Mouse (Mus musculus) ES-E14 (cell line): ENCODE data around the gene Cyp2w1. TPM values are rescaled to one million over a fixed set of nuclear protein-coding genes. Genes with fewer than 3 reads are reported as not detected.
A peak's percentile ranks its signal among the peaks of the same experiment; 100 is the strongest.

Experiments used
- DNase-seq: peaks from one replicate; pipeline ENCODE4 v3.0.0-alpha.2; 2013; ENCODE audit warnings: low read depth, low spot score
- H3K27ac ChIP-seq: 2 replicates; pipeline ENCODE4 v1.5.1; 2012; ENCODE audit warnings: low read depth, mild to moderate bottlenecking, low read length, moderate library complexity, mixed read lengths; ENCODE audit not compliant: poor library complexity, insufficient read depth, severe bottlenecking
- H3K36me3 ChIP-seq: 2 replicates; pipeline ENCODE4 v1.6.1; 2012; ENCODE audit warnings: mild to moderate bottlenecking, low read length, moderate library complexity, mixed read lengths; ENCODE audit not compliant: control insufficient read depth, poor library complexity, insufficient read depth, severe bottlenecking
- H3K4me1 ChIP-seq, 2 experiments: fragments of 150-350 bp in 1 of 2; sonication (generic) in 1 of 2; 2 replicates each; pipeline ENCODE4 v1.6.1; 2012; ENCODE audit warnings: low read length in 2 of 2, mild to moderate bottlenecking in 1 of 2, mixed read lengths in 1 of 2; ENCODE audit not compliant: control insufficient read depth in 2 of 2, insufficient read depth in 2 of 2, poor library complexity in 1 of 2
- H3K4me3 ChIP-seq, 2 experiments: fragments of 150-350 bp in 1 of 2; sonication (generic) in 1 of 2; 2 replicates each; pipeline ENCODE4 v1.5.1; 2012; ENCODE audit warnings: low read length in 2 of 2, low read depth in 1 of 2, mild to moderate bottlenecking in 1 of 2, mixed read lengths in 1 of 2; ENCODE audit not compliant: insufficient read depth in 1 of 2, poor library complexity in 1 of 2, severe bottlenecking in 1 of 2
- H3K9ac ChIP-seq: 2 replicates; pipeline ENCODE4 v1.6.1; 2012; ENCODE audit warnings: low read depth, mild to moderate bottlenecking, low read length, mixed read lengths; ENCODE audit not compliant: poor library complexity, insufficient read depth, severe bottlenecking
- H3K9me3 ChIP-seq: fragments of 150-350 bp; sonication (generic); 2 replicates; pipeline ENCODE4 v1.6.1; 2012; ENCODE audit warnings: low read depth, mild to moderate bottlenecking, low read length; ENCODE audit not compliant: control insufficient read depth, insufficient read depth
- CHD2 ChIP-seq: IDR thresholded peaks from 2 replicates; pipeline ENCODE4 v1.6.1; 2014; ENCODE audit warnings: mild to moderate bottlenecking, low read depth, low read length, inconsistent platforms
- HCFC1 ChIP-seq: IDR thresholded peaks from 2 replicates; pipeline ENCODE4 v1.6.1; 2012; ENCODE audit warnings: low read length, inconsistent platforms, borderline replicate concordance; ENCODE audit not compliant: insufficient read depth
- MAFK ChIP-seq: IDR thresholded peaks from 2 replicates; pipeline ENCODE4 v1.6.1; 2014; ENCODE audit warnings: mild to moderate bottlenecking, low read depth, low read length, inconsistent platforms; ENCODE audit not compliant: insufficient read depth
- ZC3H11A ChIP-seq: IDR thresholded peaks from 2 replicates; pipeline ENCODE4 v1.6.1; 2012; ENCODE audit warnings: low read depth, mild to moderate bottlenecking, inconsistent platforms, low read length, borderline replicate concordance
- ZNF384 ChIP-seq: IDR thresholded peaks from 2 replicates; pipeline ENCODE4 v1.6.1; 2012; ENCODE audit warnings: low read depth, low read length, inconsistent platforms
- in situ Hi-C, 2 experiments: fragments of 600-800 bp; cut with MboI; formaldehyde crosslinking; loops; one replicate each; pipeline ENCODE4 v1.15.1; 2025; ENCODE audit warnings: low sequenced_read_pairs in 2 of 2, inconsistent platforms in 1 of 2; ENCODE audit not compliant: unreplicated experiment in 2 of 2
- total RNA-seq: library from RNA; depleted of rRNA; stranded (reverse); fragments of 300-350 nt; gene quantifications from 2 replicates; pipeline ENCODE4 v1.2.3, GENCODE M21; 2012

The Cyp2w1 gene
- total RNA-seq, 1 experiment = not detected

DNA sequence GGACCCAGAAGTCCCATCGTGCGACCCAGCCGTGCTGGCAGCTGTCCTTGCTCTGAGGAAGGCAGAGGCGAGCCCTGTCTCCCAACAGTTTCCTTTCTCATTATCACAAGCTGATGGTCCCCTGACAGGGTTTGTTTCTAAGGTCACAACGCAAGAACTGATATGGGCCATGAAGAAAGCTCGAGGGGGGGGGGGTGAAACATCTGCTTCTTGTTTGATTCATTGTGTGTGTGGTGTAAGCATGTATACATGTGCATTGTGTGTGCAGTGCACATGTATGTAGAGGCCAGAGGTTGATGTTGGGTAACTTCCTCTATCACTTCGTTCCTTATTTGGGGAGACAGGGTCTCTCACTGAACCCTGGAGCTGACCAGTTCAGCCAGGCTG is 24.8 kb upstream of the Cyp2w1 start:
- H3K9me3 ChIP-seq = no peaks in the 10 kb centered on the region
- in situ Hi-C loops = no loop called here
- peaks cover 0 to 11% of the 10 kb centered on the region in 2 experiments; a peak in 2 of 4 replicates for H3K4me1 ChIP-seq
- H3K36me3 ChIP-seq = no peaks in the 10 kb centered on the region
- TF ChIP-seq CHD2 = no peak
- TF ChIP-seq MAFK = no peak
- no peak for TF ChIP-seq HCFC1
- TF ChIP-seq ZC3H11A = no peak
- no peak for TF ChIP-seq ZNF384
- H3K27ac ChIP-seq = no peak overlapping the region
- no peak overlapping the region for H3K9ac ChIP-seq
- no peak overlapping the region for H3K4me3 ChIP-seq
- DNase-seq = no peak

- Histone ChIP-seq H3K27ac (no peak overlapping the region), H3K36me3 (no peaks in the 10 kb centered on the region), H3K9ac (no peak overlapping the region), H3K4me3 (no peak overlapping the region), H3K4me1 (peaks cover 0 to 11% of the 10 kb centered on the region in 2 experiments; a peak in 2 of 4 replicates), H3K9me3 (no peaks in the 10 kb centered on the region)
- TF ChIP-seq HCFC1 (no peak), CHD2 (no peak), ZNF384 (no peak), MAFK (no peak), ZC3H11A (no peak)
- DNase-seq = no peak
- in situ Hi-C loops = no loop called here
Observed at GRCm38 (mm10) chr5:139330766-139331165, 21.7 kb upstream of the Cyp2w1 start.

- TF ChIP-seq ZNF384 = no peak
- no peak for TF ChIP-seq HCFC1
- no peak for TF ChIP-seq MAFK
- TF ChIP-seq ZC3H11A = no peak
- no peak for TF ChIP-seq CHD2
- no peak overlapping the region for H3K27ac ChIP-seq
- DNase-seq = peak; percentile 83
- no peak overlapping the region for H3K9ac ChIP-seq
- peaks cover 0 to 4% of the 10 kb centered on the region in 2 experiments; a peak in 2 of 4 replicates for H3K4me1 ChIP-seq
- in situ Hi-C loops = no loop called here
- no peaks in the 10 kb centered on the region for H3K9me3 ChIP-seq
- no peaks in the 10 kb centered on the region for H3K36me3 ChIP-seq
- H3K4me3 ChIP-seq = no peak overlapping the region
Observed at GRCm38 (mm10) chr5:139331742-139332141, 20.7 kb upstream of the Cyp2w1 start.

- H3K9me3 ChIP-seq = no peaks in the 10 kb centered on the region
- no peaks in the 10 kb centered on the region for H3K36me3 ChIP-seq
- in situ Hi-C loops = no loop called here
- H3K27ac ChIP-seq = no peak overlapping the region
- TF ChIP-seq MAFK (no peak), ZNF384 (no peak), ZC3H11A (no peak), CHD2 (no peak), HCFC1 (no peak)
- H3K4me1 ChIP-seq = peaks cover under 1 to 2% of the 10 kb centered on the region in 2 experiments; a peak in 2 of 4 replicates
- DNase-seq = no peak
- no peak overlapping the region for H3K9ac ChIP-seq
- no peak overlapping the region for H3K4me3 ChIP-seq
Observed at GRCm38 (mm10) chr5:139332590-139333272, 19.7 kb upstream of the Cyp2w1 start.
